Mouse (Mus musculus): ENCODE measurements around the gene Trim72. TPM values are rescaled to one million over a fixed set of nuclear protein-coding genes. Genes with fewer than 3 reads are reported as not detected.

Trim72 gene
- total RNA-seq, 2 experiments from 2014 or later: 66.9 to 69.8 TPM

GRCm38 (mm10) chr7:128056917-128057444 lies 53.2 kb downstream of the Trim72 start:
- no peak for DNase-seq

- no peak for DNase-seq
Observed at GRCm38 (mm10) chr7:128057860-128058259, 54.1 kb downstream of the Trim72 start.

GRCm38 (mm10) chr7:128058576-128058975 lies 54.8 kb downstream of the Trim72 start:
- DNase-seq: no peak

- DNase-seq: no peak
Observed at GRCm38 (mm10) chr7:128059091-128059490, 55.3 kb downstream of the Trim72 start.

Other genes starting within 250 kb of the Trim72 start
- gene Orai3, start 234.1 kb upstream of the Trim72 start, total RNA-seq (2021): 10 to 100 TPM; 14.7 to 14.8 TPM
- 10 to 100 TPM; 30.8 to 32.0 TPM for gene Setd1a, start 227.3 kb upstream of the Trim72 start, total RNA-seq (2021)
- gene Gm49388, start 218.3 kb upstream of the Trim72 start, total RNA-seq (2021): 1 to 10 TPM; 3.0 to 3.2 TPM
- gene Hsd3b7, start 203.3 kb upstream of the Trim72 start, total RNA-seq (2021): 10 to 100 TPM in 1 of 2 experiments, 1 to 10 TPM in 1; 9.6 to 10.3 TPM
- gene Stx4a, start 179.7 kb upstream of the Trim72 start, total RNA-seq (2021): 10 to 100 TPM; 67.1 to 75.3 TPM
- 1 to 10 TPM in 1 of 2 experiments, under 1 TPM in 1; 0.90 to 1.2 TPM for gene Stx1b, start 179.4 kb upstream of the Trim72 start, total RNA-seq (2021)
- 10 to 100 TPM; 24.3 to 25.2 TPM for gene Zfp646, start 127.7 kb upstream of the Trim72 start, total RNA-seq (2021)
- 1 to 10 TPM; 7.7 to 8.9 TPM for gene Zfp668, start 127.1 kb upstream of the Trim72 start, total RNA-seq (2021)
- gene Prss53, start 113.0 kb upstream of the Trim72 start, total RNA-seq (2021): 1 to 10 TPM in 1 of 2 experiments, under 1 TPM in 1; 0.88 to 1.1 TPM
- not detected for gene Gm21974, start 108.5 kb upstream of the Trim72 start, total RNA-seq (2021)
- gene Vkorc1, start 108.3 kb upstream of the Trim72 start, total RNA-seq (2021): 10 to 100 TPM; 30.3 to 32.0 TPM
- gene Bckdk, start 99.9 kb upstream of the Trim72 start, total RNA-seq (2021): 100 to 1,000 TPM; 102 to 113 TPM
- 10 to 100 TPM; 13.0 to 13.9 TPM for gene Kat8, start 91.4 kb upstream of the Trim72 start, total RNA-seq (2021)
- not detected for gene Prss8, start 73.8 kb upstream of the Trim72 start, total RNA-seq (2021)
- 1 to 10 TPM; 4.0 to 4.8 TPM for gene Prss36, start 57.2 kb upstream of the Trim72 start, total RNA-seq (2021)
- gene Fus, start 36.5 kb upstream of the Trim72 start, total RNA-seq (2021): 100 to 1,000 TPM; 402 to 429 TPM
- 10 to 100 TPM; 28.1 to 31.9 TPM for gene Pycard, start 10.1 kb upstream of the Trim72 start, total RNA-seq (2021)
- 1 to 10 TPM; 1.8 to 2.5 TPM for gene Itgam, start 58.7 kb downstream of the Trim72 start, total RNA-seq (2021)
- gene Gm49368, start 58.7 kb downstream of the Trim72 start, total RNA-seq (2021): not detected
- under 1 TPM; 0.09 to 0.19 TPM for gene Itgax, start 125.6 kb downstream of the Trim72 start, total RNA-seq (2021)
- gene Itgad, start 150.4 kb downstream of the Trim72 start, total RNA-seq (2021): under 1 TPM in 1 of 2 experiments, not detected in 1; 0.56 TPM
- gene Cox6a2, start 202.4 kb downstream of the Trim72 start, total RNA-seq (2021): 1,000 to 10,000 TPM; 1,037 to 1,183 TPM
- 10 to 100 TPM; 13.3 to 13.8 TPM for gene Armc5, start 233.4 kb downstream of the Trim72 start, total RNA-seq (2021)
- 1 to 10 TPM; 5.3 to 6.8 TPM for gene 9130023H24Rik, start 234.1 kb downstream of the Trim72 start, total RNA-seq (2021)
- gene Tgfb1i1, start 242.9 kb downstream of the Trim72 start, total RNA-seq (2021): 100 to 1,000 TPM; 101 to 108 TPM